Mouse (Mus musculus): ENCODE measurements around the gene Pgam1. TPM values are rescaled to one million over a fixed set of nuclear protein-coding genes. Genes with fewer than 3 reads are reported as not detected.

Gene Pgam1
- polyA plus RNA-seq, 1 experiment, result 289 TPM

- Histone ChIP-seq H3K4me1 (ENCODE audit: control insufficient read depth, insufficient read depth, low read length) (peaks cover 5% of the 10 kb centered on the region), H3K27ac (ENCODE audit: insufficient read depth, low read depth, low read length) (no peak overlapping the region), H3K4me3 (ENCODE audit: insufficient read depth, low read depth, low read length) (no peak overlapping the region)
- 86% methylated on average over 4 of the region's 4 CpGs for WGBS
- TF ChIP-seq POLR2A (IDR thresholded peaks at IDR 0.05; ENCODE audit: insufficient read depth, low read depth, low read length), result no peak
- no peak for TF ChIP-seq CTCF (IDR thresholded peaks at IDR 0.05; ENCODE audit: insufficient read depth, low read depth, low read length)
Observed at GRCm38 (mm10) chr19:41916853-41917252, 5.1 kb downstream of the Pgam1 start.

GRCm38 (mm10) chr19:41919471-41919870, 7.7 kb downstream of the Pgam1 start:
- no peak for TF ChIP-seq POLR2A (IDR thresholded peaks at IDR 0.05; ENCODE audit: insufficient read depth, low read depth, low read length)
- TF ChIP-seq CTCF (IDR thresholded peaks at IDR 0.05; ENCODE audit: insufficient read depth, low read depth, low read length), result no peak
- 78% methylated on average over 4 of the region's 4 CpGs for WGBS
- Histone ChIP-seq H3K27ac (ENCODE audit: insufficient read depth, low read depth, low read length) (no peak overlapping the region), H3K4me3 (ENCODE audit: insufficient read depth, low read depth, low read length) (no peak overlapping the region), H3K4me1 (ENCODE audit: control insufficient read depth, insufficient read depth, low read length) (no peaks in the 10 kb centered on the region)

DNA sequence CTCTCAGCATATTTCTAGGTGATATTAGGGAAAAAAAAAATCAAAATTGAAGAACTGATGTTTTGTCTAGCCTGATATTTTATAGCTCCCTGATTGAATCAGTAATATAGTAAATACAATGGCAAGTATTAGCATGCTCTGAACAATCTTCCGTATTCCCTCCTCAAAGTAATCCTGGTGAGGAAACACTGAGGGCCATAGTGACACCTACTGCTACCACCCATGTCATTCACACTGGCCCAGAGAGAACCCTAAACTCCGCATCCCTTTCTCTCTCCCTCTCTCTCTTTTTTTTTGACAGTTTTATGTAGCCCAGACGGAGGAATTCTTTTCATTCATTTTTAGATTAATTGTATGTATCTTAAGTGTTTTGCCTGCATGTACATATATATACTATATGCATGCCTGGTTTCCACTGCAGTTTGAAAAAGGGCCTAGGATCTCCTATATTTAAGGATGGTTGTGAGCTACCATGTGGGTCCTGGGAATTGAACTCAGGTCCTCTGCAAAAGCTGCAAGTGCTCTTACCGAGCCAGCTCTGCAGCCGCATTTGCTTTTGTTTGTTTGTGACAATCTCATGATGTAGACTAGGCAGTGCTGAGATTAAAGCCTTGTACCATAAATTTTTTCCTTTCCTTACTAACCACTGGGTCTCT, 8.8 kb downstream of the Pgam1 start:
- no peak overlapping the region for H3K27ac ChIP-seq (ENCODE audit: insufficient read depth, low read depth, low read length)
- TF ChIP-seq CTCF (IDR thresholded peaks at IDR 0.05; ENCODE audit: insufficient read depth, low read depth, low read length) (no peak), POLR2A (IDR thresholded peaks at IDR 0.05; ENCODE audit: insufficient read depth, low read depth, low read length) (no peak)

DNA sequence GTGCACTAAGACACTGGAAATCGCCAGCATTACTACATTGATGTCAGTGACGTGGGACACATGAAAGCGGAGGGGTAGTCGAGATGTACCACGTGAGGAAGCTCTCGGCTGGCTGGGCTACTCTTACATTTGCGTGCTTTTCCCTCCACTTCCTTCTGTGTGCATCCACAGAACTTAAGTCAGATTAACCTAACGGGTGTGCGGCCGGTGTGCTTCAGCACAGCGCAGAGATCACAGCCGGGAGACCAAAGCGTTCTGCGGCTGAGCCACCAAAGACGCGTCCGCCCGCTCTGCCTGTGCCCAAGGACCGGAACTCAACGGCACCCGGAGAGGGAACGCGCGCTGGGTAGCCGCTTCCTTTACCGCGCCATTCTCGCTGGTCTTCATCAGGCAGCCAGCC, 21.0 kb downstream of the Pgam1 start:
- Histone ChIP-seq H3K4me3 (ENCODE audit: insufficient read depth, low read depth, low read length) (peak overlapping the region; percentile 92), H3K4me1 (ENCODE audit: control insufficient read depth, insufficient read depth, low read length) (peaks cover 3% of the 10 kb centered on the region; the same call in 1 of the 2 replicates), H3K27ac (ENCODE audit: insufficient read depth, low read depth, low read length) (no peak overlapping the region)
- TF ChIP-seq CTCF (IDR thresholded peaks at IDR 0.05; ENCODE audit: insufficient read depth, low read depth, low read length) (no peak), POLR2A (IDR thresholded peaks at IDR 0.05; ENCODE audit: insufficient read depth, low read depth, low read length) (no peak)
- 0% methylated on average over 28 of the region's 28 CpGs for WGBS

More for the DNA sequence above, 8.8 kb downstream of the Pgam1 start:
- WGBS, result 79% methylated on average over 5 of the region's 5 CpGs
- no peaks in the 10 kb centered on the region for H3K4me1 ChIP-seq (ENCODE audit: control insufficient read depth, insufficient read depth, low read length)
- H3K4me3 ChIP-seq (ENCODE audit: insufficient read depth, low read depth, low read length), result no peak overlapping the region

DNA sequence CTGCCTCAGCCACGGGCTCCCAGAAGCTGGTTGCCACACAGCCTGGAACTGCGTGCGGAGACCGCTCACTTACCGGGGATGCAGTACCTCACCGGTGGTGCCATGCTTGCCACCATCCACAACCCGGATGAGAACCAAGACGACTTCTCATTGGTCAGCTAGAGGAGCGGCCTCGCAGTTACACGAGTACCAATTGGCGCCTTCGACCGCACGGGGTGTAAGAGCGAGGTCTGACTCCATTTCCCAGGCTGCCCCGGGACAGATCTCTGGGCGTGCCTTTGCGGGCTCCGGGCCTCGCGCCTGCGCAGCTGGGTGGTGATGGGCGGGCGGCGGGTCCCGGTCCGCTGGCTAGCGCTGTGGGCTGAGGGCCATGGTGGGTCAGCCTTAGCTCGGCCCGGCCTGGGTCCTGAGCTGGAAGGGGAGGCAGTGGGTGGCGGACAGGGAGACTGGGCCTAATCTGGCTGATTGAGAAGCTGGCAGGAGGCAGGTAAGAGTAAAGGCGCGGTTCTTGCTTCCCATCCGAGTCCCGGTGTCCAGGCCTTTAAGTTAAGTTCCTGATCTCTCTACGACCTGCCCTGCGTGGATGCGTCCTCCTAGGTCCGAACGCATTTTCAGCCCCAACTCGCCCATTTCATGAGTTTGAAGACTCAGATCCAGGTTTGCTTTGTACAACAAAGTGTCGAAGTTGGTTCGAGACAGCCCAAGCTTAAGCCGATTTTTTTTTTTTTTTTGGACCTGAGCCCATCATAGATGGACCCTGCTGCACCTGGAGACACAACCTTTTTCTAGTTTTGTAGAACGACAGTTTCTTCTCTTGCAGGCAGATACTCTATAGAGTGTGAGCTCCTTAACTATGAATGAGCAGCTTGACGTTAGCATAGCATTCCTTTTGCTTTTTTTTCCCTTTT, 21.7 kb downstream of the Pgam1 start, which contains the start of the genes Exosc1 and Zdhhc16:
Gene Exosc1, minus strand, starts transcription at position 245 of the 908 bp plus-strand sequence.
Gene Zdhhc16, plus strand, starts transcription at position 302 of the 908 bp plus-strand sequence.
- WGBS, result under 1% methylated on average over 47 of the region's 47 CpGs
- TF ChIP-seq POLR2A (IDR thresholded peaks at IDR 0.05; ENCODE audit: insufficient read depth, low read depth, low read length) (peak; percentile 79), CTCF (IDR thresholded peaks at IDR 0.05; ENCODE audit: insufficient read depth, low read depth, low read length) (no peak)
- Histone ChIP-seq H3K27ac (ENCODE audit: insufficient read depth, low read depth, low read length) (no peak within 1 kb of the TSS), H3K4me3 (ENCODE audit: insufficient read depth, low read depth, low read length) (peak within 1 kb of the TSS; percentile 92), H3K4me1 (ENCODE audit: control insufficient read depth, insufficient read depth, low read length) (peaks cover 3% of the 10 kb centered on the region; the same call in 1 of the 2 replicates)

- TF ChIP-seq CTCF (IDR thresholded peaks at IDR 0.05; ENCODE audit: insufficient read depth, low read depth, low read length) (no peak), POLR2A (IDR thresholded peaks at IDR 0.05; ENCODE audit: insufficient read depth, low read depth, low read length) (no peak)
- Histone ChIP-seq H3K4me1 (ENCODE audit: control insufficient read depth, insufficient read depth, low read length) (peaks cover 3% of the 10 kb centered on the region; the same call in 1 of the 2 replicates), H3K27ac (ENCODE audit: insufficient read depth, low read depth, low read length) (no peak overlapping the region), H3K4me3 (ENCODE audit: insufficient read depth, low read depth, low read length) (peak overlapping the region; percentile 14; the same call in 1 of the 2 replicates)
- 10% methylated on average over 6 of the region's 6 CpGs for WGBS
Observed at GRCm38 (mm10) chr19:41934124-41934523, 22.4 kb downstream of the Pgam1 start.

DNA sequence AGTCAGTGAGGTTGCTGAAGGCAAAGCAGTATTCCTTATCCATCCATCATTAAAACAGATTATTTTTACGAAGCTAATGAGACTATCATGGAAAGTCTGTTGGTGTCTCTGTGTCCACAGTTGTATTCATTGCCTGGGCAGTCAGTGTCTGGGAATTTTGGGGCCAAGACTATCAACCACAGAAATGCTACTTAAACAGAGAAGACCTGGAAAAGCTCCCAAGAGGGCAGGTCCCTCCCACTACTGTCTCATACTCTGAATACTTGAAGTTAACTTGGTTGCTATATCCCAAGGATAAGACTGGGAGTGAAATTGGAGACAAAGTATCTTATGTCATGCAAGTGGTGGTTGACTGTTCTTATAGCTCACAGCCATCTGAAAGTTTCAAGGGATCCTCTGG, 24.2 kb downstream of the Pgam1 start:
- Histone ChIP-seq H3K27ac (ENCODE audit: insufficient read depth, low read depth, low read length) (no peak overlapping the region), H3K4me3 (ENCODE audit: insufficient read depth, low read depth, low read length) (no peak overlapping the region), H3K4me1 (ENCODE audit: control insufficient read depth, insufficient read depth, low read length) (peaks cover 3% of the 10 kb centered on the region; the same call in 1 of the 2 replicates)
- TF ChIP-seq POLR2A (IDR thresholded peaks at IDR 0.05; ENCODE audit: insufficient read depth, low read depth, low read length) (no peak), CTCF (IDR thresholded peaks at IDR 0.05; ENCODE audit: insufficient read depth, low read depth, low read length) (no peak)
- 89% methylated on average over 1 of the region's 1 CpGs for WGBS

DNA sequence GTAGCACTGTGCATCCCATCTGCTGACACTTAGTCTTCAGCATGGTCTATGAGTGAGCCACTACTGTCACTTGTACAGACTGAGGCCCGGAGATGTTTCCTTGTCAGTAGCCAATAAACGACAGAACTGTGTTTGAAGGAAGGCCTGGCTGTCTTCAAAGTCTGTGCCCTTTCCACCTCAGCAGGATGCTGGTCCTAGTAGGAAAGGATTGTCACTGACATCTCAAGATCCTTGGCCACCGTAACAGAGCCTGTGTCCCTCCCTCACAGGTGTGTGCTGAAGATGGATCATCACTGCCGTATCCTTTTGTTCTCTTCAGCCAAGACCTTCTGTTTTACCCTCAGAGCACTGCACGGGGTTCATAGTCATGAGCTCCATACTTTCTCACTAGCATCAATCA, 26.8 kb downstream of the Pgam1 start:
- no peaks in the 10 kb centered on the region for H3K4me1 ChIP-seq (ENCODE audit: control insufficient read depth, insufficient read depth, low read length)
- no peak overlapping the region for H3K27ac ChIP-seq (ENCODE audit: insufficient read depth, low read depth, low read length)
- WGBS, result 92% methylated on average over 5 of the region's 5 CpGs
- no peak for TF ChIP-seq CTCF (IDR thresholded peaks at IDR 0.05; ENCODE audit: insufficient read depth, low read depth, low read length)
- TF ChIP-seq POLR2A (IDR thresholded peaks at IDR 0.05; ENCODE audit: insufficient read depth, low read depth, low read length), result no peak
- H3K4me3 ChIP-seq (ENCODE audit: insufficient read depth, low read depth, low read length), result no peak overlapping the region

- no peak overlapping the region for H3K4me3 ChIP-seq (ENCODE audit: insufficient read depth, low read depth, low read length)
- no peaks in the 10 kb centered on the region for H3K4me1 ChIP-seq (ENCODE audit: control insufficient read depth, insufficient read depth, low read length)
- TF ChIP-seq POLR2A (IDR thresholded peaks at IDR 0.05; ENCODE audit: insufficient read depth, low read depth, low read length), result no peak
- no peak for TF ChIP-seq CTCF (IDR thresholded peaks at IDR 0.05; ENCODE audit: insufficient read depth, low read depth, low read length)
- WGBS, result 90% methylated on average over 7 of the region's 7 CpGs
- no peak overlapping the region for H3K27ac ChIP-seq (ENCODE audit: insufficient read depth, low read depth, low read length)
Observed at GRCm38 (mm10) chr19:41943841-41944240, 32.1 kb downstream of the Pgam1 start.

Measured in olfactory bulb, adult 2 months (tissue).